Mouse (Mus musculus): ENCODE data around the gene Ralgapa2.

- TF ChIP-seq EP300 (IDR thresholded peaks at IDR 0.05; ENCODE audit: low read depth) (no peak), CTCF (IDR thresholded peaks at IDR 0.05; ENCODE audit: low read depth) (no peak)
Measured at GRCm38 (mm10) chr2:146218161-146218691, 293.9 kb downstream of the Ralgapa2 start.

Measured in heart, postnatal 0 days (tissue).